Mouse (Mus musculus) bone marrow macrophage, adult 2 months (primary cell): ENCODE data around the gene Dnase1l3.

ENCODE experiments used
- CTCF ChIP-seq: IDR thresholded peaks from 2 replicates; pipeline ENCODE4 v1.5.1; 2012; ENCODE audit warnings: low read depth, mild to moderate bottlenecking, low read length, moderate library complexity
- POLR2A ChIP-seq: IDR thresholded peaks from 2 replicates; pipeline ENCODE4 v1.6.1; 2012; ENCODE audit warnings: mild to moderate bottlenecking, low read depth, low read length, borderline replicate concordance

DNA sequence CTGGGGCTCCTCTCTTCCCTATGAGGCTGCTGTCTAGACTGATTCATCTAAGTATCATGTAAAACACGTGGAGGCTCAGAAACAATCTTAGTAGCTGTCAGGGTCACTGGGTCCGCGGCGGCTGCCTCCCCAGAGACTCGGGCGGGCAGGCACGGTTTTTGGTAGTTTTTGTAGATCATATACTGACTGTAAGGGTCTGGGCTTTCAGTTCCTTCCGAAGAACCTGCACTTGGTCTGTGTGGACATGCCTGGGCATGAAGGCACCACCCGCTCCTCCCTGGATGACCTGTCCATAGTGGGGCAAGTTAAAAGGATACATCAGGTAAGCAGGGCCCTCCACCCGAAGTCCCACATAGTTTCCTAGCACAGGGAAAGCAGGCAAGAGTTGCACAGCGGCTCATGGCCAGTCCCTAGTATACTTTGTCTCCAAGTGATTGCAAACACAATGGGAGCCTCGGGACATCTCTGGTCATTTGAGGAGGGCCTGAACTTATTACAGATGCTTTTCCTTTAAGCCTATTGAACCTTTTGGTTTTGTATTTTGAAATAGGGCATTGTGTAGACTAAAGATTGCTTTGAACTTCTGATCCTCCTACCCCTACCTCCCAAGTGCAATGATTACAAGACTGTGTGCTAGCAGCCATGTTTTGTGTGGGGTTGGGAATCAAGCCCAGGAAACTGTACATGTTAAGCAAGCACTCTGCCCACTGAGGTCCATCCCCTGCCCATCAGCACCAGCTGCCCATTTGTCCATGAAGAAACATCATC lies 46.7 kb upstream of the Dnase1l3 start:
- TF ChIP-seq POLR2A: no peak
- TF ChIP-seq CTCF: no peak
